Mouse (Mus musculus) stomach, postnatal 0 days (tissue): ENCODE results near the gene Vmn1r151. TPM values are rescaled to one million over a fixed set of nuclear protein-coding genes. Genes with fewer than 3 reads are reported as not detected.
"Not testable (repeated sequence)": the region's sequence is repeated elsewhere in the genome, so short reads cannot be mapped to it uniquely, and the experiment has no call there.

ENCODE experiments used
- ATAC-seq: fragments of 200-750 bp; cut with Nextera tagmentation; 2 replicates; pipeline ENCODE4 v1.8.0; 2017; ENCODE audit not compliant: low FRiP score, low TSS enrichment
- DNase-seq: peaks from one replicate; pipeline ENCODE4 v3.0.0-alpha.2; 2016; ENCODE audit warnings: low spot score
- H3K27ac ChIP-seq: fragments of 300-500 bp; sonication (generic); replicated peaks from 2 replicates; pipeline ENCODE4 v1.5.1; 2014; ENCODE audit warnings: mild to moderate bottlenecking, control low read depth
- H3K27me3 ChIP-seq: fragments of 300-500 bp; sonication (generic); 2 replicates; pipeline ENCODE4 v1.6.1; 2014; ENCODE audit warnings: low read length; ENCODE audit not compliant: control insufficient read depth, insufficient read depth
- H3K36me3 ChIP-seq: fragments of 300-500 bp; sonication (generic); 2 replicates; pipeline ENCODE4 v1.6.1; 2014; ENCODE audit warnings: low read length, mixed read lengths; ENCODE audit not compliant: control insufficient read depth, insufficient read depth
- H3K4me1 ChIP-seq: fragments of 300-500 bp; sonication (generic); replicated peaks from 2 replicates; pipeline ENCODE4 v1.6.1; 2014; ENCODE audit warnings: antibody characterized with exemption; ENCODE audit not compliant: control insufficient read depth, insufficient read depth
- H3K4me2 ChIP-seq: fragments of 300-500 bp; sonication (generic); replicated peaks from 2 replicates; pipeline ENCODE4 v1.6.1; 2014; ENCODE audit warnings: low read depth, mild to moderate bottlenecking, control low read depth, moderate library complexity
- H3K4me3 ChIP-seq: fragments of 300-500 bp; sonication (generic); 2 replicates; pipeline ENCODE4 v1.5.1; 2014; ENCODE audit warnings: low read depth, low read length, control low read depth
- H3K9ac ChIP-seq: fragments of 300-500 bp; sonication (generic); 2 replicates; pipeline ENCODE4 v1.6.1; 2014; ENCODE audit warnings: mild to moderate bottlenecking, low read length, control low read depth, mixed read lengths
- H3K9me3 ChIP-seq: fragments of 300-500 bp; sonication (generic); 2 replicates; pipeline ENCODE4 v1.6.1; 2016; ENCODE audit warnings: low read length; ENCODE audit not compliant: control insufficient read depth
- WGBS: fragments of 180-500 bp; shearing (Covaris S2); extraction: QIAGEN DNeasy Blood & Tissue Kit; methylation state at CpG from one replicate; pipeline ENCODE4 v1.1.7; 2014; 5-methylcytosine and 5-hydroxymethylcytosine counted together
- polyA plus RNA-seq: library from polyadenylated mRNA; unstranded; fragments of >200 nt; fragmentation: Nextera tagmentation; extraction: Ambion mirVana; gene quantifications from 2 replicates; pipeline ENCODE4 v1.2.1, GENCODE M21; 2015

Vmn1r151 gene
- polyA plus RNA-seq = not detected in 2 replicates

GRCm38 (mm10) chr7:22499578-22499977, at the start of gene Vmn1r151:
Gene Vmn1r151 (minus strand): TSS chr7:22499678.
- WGBS = 28% methylated on average over 1 of the region's 3 CpGs
- H3K4me1 ChIP-seq, ATAC-seq, H3K9me3 ChIP-seq, H3K27ac ChIP-seq, H3K9ac ChIP-seq, DNase-seq, H3K4me3 ChIP-seq, H3K27me3 ChIP-seq, H3K4me2 ChIP-seq, H3K36me3 ChIP-seq: not testable (repeated sequence)

DNA sequence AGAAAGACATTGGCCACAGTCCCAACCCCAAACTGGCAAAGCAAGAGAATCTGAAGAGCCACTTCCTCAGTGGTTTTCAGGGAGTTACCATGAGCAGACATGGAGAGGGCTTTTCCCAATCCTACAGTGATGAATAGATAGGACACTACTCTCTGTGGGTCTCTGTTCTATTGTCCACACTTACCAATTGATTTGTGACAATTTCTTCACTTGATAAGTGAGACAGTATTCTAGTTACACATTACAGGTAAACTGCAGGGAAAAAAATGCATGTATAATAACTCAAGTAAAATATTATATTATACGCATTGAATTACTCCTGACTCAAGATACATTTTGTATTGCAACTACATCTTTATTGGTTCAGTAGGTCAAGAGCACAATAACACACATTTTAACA, 35.3 kb upstream of the Vmn1r151 start, which contains the start of gene Gm8677:
Gene Gm8677 (minus strand): TSS at position 101 of the 400 bp plus-strand sequence.
- not testable (repeated sequence) for H3K27me3 ChIP-seq, ATAC-seq, DNase-seq, H3K4me1 ChIP-seq, H3K9ac ChIP-seq, H3K9me3 ChIP-seq, H3K4me2 ChIP-seq, H3K4me3 ChIP-seq, H3K27ac ChIP-seq, H3K36me3 ChIP-seq
- no CpG with 5 or more reads among the region's 1 CpGs for WGBS

GRCm38 (mm10) chr7:22522667-22523066, 23.2 kb upstream of the Vmn1r151 start, which contains the start of gene Vmn1r152:
Gene Vmn1r152 (plus strand): TSS chr7:22522967.
- H3K27ac ChIP-seq, H3K4me2 ChIP-seq, H3K4me3 ChIP-seq, DNase-seq, H3K27me3 ChIP-seq, H3K4me1 ChIP-seq, ATAC-seq, H3K36me3 ChIP-seq, H3K9ac ChIP-seq, H3K9me3 ChIP-seq: not testable (repeated sequence)
- no CpG with 5 or more reads among the region's 3 CpGs for WGBS

DNA sequence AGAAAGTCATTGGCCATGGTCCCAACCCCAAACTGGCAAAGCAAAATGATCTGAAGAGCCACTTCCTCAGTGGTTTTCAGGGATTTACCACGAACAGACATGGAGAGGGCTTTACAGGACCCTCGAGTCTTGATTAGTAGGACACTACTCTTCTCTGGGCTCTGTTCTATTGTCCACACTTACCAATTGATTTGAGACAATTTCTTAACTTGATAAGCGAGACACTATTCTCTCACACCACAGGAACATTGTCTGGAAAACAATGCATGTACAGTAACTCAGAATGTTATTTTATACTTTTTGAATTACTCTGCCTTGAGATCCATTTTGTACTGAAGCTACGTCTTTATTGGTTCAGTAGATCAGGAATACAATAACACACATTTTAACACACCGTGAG, 35.5 kb downstream of the Vmn1r151 start, which contains the start of gene Gm10665:
Gene Gm10665 (minus strand): TSS at position 101 of the 400 bp plus-strand sequence.
- DNase-seq, H3K9me3 ChIP-seq, H3K27me3 ChIP-seq, H3K27ac ChIP-seq, H3K4me3 ChIP-seq, H3K9ac ChIP-seq, ATAC-seq, H3K4me1 ChIP-seq, H3K4me2 ChIP-seq, H3K36me3 ChIP-seq: not testable (repeated sequence)
- WGBS = no CpG with 5 or more reads among the region's 5 CpGs

Other genes with a start within 250 kb of the Vmn1r151 start
- gene Gm4187, start 170.0 kb downstream of the Vmn1r151 start, polyA plus RNA-seq = not detected in 2 replicates
- gene Gm8660, start 128.6 kb downstream of the Vmn1r151 start, polyA plus RNA-seq = not detected in 2 replicates
- gene Vmn1r148, start 86.1 kb downstream of the Vmn1r151 start, polyA plus RNA-seq = not detected in 2 replicates
- gene Vmn1r149, start 61.4 kb downstream of the Vmn1r151 start, polyA plus RNA-seq = not detected in 2 replicates
- gene Gm10665, start 35.6 kb downstream of the Vmn1r151 start, polyA plus RNA-seq = not detected in 2 replicates
- not detected in 2 replicates for gene Vmn1r152, start 23.3 kb upstream of the Vmn1r151 start, polyA plus RNA-seq
- not detected in 2 replicates for gene Gm8677, start 35.2 kb upstream of the Vmn1r151 start, polyA plus RNA-seq
- not detected in 2 replicates for gene Gm4201, start 65.7 kb upstream of the Vmn1r151 start, polyA plus RNA-seq
- gene Gm4565, start 88.4 kb upstream of the Vmn1r151 start, polyA plus RNA-seq = not detected in 2 replicates
- gene Vmn1r155, start 158.3 kb upstream of the Vmn1r151 start, polyA plus RNA-seq = not detected in 2 replicates
- not detected in 2 replicates for gene Gm8693, start 192.6 kb upstream of the Vmn1r151 start, polyA plus RNA-seq
- gene Gm4567, start 220.0 kb upstream of the Vmn1r151 start, polyA plus RNA-seq = not detected in 2 replicates